Mouse (Mus musculus) cerebellum, adult 11-12 months (tissue): ENCODE results near the gene P2rx6.
"Not testable (repeated sequence)": the region's sequence is repeated elsewhere in the genome, so short reads cannot be mapped to it uniquely, and the experiment has no call there.

Experiments
- DNase-seq: peaks from one replicate; pipeline ENCODE4 v3.0.0; 2022

The P2rx6 gene

GRCm38 (mm10) chr16:17561751-17562208 lies at the start of gene P2rx6:
P2rx6 (plus strand) TSS chr16:17561885.
- DNase-seq: no peak

GRCm38 (mm10) chr16:17518910-17519309 lies 42.8 kb upstream of the P2rx6 start:
- no peak for DNase-seq

GRCm38 (mm10) chr16:17524156-17524555 lies 37.5 kb upstream of the P2rx6 start:
- DNase-seq: peak; percentile 9

DNA sequence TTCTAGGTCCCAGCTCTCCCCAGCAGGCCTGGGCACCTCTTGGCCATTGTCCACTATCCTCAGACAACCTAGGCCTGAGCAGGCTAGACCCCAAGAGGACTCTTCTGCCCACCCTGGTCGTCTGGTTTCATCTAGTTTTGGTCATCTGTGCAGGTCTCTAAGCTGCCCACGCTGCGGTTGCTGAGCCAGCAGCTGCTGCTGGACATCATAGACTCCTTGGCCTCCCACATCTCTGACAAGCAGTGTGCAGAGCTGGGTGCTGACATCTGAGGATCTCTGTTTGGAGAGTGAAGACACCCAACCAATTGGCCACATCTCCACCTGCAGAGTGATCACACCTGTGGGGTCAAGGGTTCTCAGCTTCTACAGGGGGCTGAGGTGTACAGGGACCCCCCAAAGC lies 36.2 kb upstream of the P2rx6 start:
- DNase-seq: peak; percentile 10

- no peak for DNase-seq
These were observed 35.5 kb upstream of the P2rx6 start for GRCm38 (mm10) chr16:17526223-17526622.

DNA sequence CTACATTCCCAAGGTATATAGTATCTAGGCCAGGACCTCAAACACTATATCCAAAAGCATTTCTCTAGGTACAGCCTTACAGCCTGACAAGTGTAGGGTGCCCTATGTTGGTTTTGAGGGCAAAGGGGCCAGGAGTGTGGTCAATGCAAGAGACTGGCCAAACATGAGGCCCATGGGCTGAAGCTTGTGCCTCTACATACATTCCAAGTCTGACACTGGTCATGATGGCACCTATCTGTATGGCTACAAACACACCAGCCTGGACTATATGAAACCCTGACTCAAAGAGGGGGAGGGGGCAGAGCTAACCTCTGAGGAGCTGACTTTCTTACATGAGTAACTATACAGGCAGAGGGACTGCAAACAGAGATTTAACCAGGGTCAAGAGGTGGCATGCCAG lies 34.1 kb upstream of the P2rx6 start:
- DNase-seq: peak; percentile 4

DNA sequence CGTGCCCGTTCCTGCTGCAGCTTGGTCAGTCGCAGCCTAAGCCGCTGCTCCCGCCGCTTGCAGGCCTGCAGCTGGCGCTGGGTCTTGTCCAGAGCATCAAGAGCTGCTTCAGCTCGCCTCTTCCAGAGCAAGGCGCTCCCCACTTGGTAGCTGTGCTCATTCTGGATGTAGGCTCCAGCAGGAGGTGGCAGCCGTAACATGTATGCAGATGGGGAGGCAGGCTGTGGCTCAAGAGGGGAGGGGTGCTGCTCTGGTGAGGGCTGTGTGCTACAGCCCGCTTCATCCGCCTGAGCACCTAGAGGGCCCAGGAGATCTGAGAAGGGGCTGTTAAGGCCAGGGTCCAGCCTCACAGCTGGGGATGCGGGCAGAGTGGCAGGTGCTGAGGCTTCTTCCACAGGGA lies 33.4 kb upstream of the P2rx6 start:
- DNase-seq: peak; percentile 28

GRCm38 (mm10) chr16:17529981-17530586 lies 31.6 kb upstream of the P2rx6 start:
- DNase-seq: no peak

GRCm38 (mm10) chr16:17530640-17531288 lies 30.9 kb upstream of the P2rx6 start, which contains the start of gene Thap7:
Thap7 (minus strand) TSS chr16:17531136.
- DNase-seq: peak; percentile 94

GRCm38 (mm10) chr16:17532271-17532670 lies 29.4 kb upstream of the P2rx6 start:
- no peak for DNase-seq

DNA sequence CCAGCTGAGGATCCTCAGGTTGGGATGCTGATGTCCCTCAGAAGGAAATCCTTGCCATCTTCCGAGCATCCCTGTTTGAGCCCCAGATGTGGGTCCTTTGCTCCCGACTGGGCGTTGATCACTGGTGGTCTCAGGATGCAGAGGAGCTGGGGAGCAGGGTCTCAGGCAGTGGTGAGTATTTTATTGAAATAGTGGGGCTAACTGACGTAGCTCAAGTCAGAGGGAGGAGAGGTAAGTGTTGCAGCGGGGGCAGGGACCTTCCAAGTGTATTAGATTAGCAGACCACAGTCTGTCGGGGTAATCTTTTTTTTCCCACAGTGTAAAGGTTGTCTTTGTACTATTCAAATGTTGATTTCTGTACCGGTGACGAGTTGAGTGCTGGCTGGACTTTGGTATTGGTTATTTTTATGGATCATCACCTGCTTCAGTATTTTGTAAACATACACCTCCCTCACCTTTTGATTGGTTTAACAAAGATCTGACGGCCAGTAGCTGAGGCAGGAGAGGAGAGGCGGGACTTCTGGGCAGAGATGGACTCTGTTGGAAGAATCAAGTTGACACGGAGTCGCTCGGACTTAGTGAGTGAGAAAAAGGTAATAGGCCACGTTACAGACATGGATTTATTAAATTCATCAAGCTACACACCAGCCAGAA lies 28.9 kb upstream of the P2rx6 start:
- DNase-seq: no peak

DNA sequence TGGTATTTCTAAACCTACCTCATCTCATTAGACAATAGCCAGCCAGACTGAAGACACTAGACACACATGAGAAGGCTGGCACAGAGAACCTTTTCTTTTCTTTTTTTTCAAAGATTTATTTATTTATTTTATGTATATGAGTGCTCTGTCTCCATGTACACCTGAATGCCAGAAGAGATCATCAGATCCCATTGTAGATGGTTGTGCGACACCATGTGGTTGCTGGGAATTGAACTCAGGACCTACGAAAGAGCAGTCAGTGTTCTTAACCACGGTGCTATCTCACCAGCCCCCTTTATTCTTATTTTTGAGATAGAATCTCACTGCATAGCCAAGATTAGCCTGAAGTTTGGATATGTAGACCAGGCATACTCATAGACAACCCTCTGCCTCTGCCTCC lies 25.1 kb upstream of the P2rx6 start:
- no peak for DNase-seq

GRCm38 (mm10) chr16:17542632-17543031 lies 19.1 kb upstream of the P2rx6 start:
- no peak for DNase-seq

GRCm38 (mm10) chr16:17552837-17553236 lies 8.8 kb upstream of the P2rx6 start:
- no peak for DNase-seq

DNA sequence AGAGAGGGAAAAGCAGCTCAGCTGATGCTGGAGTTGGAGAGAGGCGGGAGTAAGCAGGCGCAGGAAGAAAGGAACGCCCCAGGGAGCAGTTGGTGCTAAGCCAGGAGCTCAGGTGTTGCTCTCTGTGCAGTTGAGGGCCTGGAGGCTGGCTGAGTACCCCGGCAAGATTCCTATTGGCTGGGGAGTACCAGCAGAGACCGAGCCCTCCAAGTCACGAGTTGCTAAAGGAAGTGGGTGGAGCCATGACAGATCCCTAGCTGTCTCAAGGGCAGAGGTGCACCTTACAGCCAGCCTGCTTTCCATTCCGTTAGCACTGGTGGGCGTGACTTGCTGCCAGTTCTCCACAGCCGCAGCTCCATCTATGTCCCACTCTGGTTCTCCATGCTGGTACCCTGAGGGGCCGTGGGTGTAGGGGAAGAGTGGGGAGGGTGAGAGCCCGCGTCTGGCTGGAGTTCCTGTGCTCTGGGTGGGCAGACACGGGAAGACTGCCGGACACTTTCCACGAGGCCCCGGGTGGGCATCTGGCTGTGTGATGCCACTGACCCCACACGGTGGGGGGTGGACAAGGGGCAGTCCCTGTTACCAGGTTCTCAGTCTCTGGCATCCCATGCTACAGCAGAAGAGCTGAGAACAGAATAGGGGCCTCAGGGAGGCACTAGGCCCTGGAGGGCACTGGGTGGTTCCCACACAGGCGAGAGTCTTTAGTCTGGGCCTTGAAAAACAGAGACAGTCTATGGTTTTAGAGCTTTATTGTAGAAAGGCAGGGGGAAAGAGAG lies 7.6 kb upstream of the P2rx6 start:
- DNase-seq: no peak

- not testable (repeated sequence) for DNase-seq
These were observed 7.0 kb upstream of the P2rx6 start for GRCm38 (mm10) chr16:17554702-17555101.

DNA sequence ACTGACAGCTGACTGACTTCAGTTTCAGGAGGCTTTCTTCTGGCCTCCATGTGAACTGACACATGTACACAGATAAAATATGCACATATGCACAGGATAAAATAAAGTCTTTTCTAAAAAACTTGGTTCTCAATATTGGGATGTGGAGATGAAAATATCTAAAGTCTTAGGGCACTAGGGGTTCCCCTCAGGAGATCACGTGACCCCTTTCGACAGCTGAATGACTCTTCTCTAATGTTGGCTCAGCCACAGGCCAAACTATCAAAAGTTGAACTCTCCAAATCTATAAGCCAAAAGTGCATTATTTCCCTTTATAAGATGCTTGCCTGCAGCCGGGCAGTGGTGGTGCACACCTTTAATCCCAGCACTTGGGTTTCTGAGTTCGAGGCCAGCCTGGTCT lies 5.5 kb upstream of the P2rx6 start:
- no peak for DNase-seq

GRCm38 (mm10) chr16:17556907-17557306 lies 4.8 kb upstream of the P2rx6 start:
- DNase-seq: no peak

DNA sequence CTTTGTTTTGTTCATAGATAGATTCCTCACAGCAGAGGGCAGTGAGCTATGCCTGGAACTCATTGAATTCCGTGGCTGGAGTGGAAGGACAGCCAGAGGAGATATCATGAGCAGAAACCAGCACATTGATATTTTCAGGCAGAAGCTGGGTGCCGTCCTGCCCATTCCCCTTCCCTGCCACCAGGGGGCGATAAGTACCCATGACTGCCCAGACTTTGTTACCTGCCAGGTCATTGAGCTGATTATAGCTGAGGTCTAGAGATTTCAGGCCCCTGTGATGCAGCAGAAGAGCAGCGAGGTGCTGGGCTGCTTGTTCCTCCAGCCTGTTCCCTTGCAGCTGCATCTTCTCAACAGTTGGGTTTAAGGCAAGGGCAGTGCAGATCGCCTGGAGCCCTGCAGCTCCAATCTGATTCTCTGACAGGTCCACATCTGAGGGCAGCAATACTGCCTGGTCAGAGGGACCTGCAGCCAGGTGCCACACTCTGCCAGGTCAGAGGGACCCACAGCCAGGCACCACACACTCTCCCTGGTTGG lies 3.7 kb upstream of the P2rx6 start:
- peak; percentile 60 for DNase-seq

DNA sequence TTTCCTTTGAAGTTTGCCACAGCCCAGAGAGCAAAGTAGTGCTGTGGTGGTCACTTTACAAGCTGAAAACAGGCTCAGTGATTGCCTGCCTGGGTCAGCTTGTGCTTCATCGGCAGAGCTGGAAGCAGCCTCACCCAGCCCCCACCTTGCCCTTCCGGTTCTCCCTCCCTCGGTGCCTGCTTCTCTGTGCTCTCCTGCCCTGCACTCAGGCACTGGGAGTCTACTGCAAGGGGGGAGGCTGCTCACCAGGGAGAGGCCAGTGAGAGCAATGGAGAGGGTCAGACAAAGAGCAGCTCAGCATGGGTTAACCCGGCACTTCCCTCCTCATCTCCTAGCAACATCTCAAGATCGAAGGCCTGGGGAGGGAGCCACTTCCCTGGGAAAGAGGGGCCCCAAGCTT lies 2.9 kb upstream of the P2rx6 start:
- DNase-seq: no peak

DNA sequence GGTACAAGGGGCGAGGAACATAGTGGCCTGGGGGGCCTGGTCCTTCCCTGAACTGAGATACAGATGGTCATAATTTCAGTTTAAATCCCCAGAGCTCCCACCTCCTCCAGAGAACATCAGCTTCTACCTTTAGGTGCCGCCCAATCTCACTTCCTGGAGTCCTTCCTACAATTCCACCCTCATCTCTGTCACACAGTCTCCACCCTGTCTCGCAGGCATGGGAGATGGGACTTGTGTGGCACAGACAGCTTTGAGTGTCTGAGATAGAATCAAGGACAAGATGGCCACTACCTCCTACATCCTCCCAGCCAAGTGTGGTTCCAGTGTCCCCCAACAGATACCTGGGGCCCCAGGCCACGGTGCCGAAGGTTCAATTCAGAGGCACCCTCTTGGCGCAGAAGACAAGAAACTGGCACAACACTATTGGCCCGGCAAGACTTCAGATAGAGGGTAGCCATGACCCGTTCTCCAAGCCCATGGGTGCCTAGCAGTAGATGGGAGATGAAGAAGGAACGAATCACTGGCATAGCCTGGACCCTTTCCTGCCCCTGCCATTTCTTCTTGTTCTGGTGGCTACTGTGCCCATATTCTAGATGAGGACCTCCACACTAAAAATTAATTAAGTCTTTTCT lies 2.2 kb upstream of the P2rx6 start:
- DNase-seq: no peak

DNA sequence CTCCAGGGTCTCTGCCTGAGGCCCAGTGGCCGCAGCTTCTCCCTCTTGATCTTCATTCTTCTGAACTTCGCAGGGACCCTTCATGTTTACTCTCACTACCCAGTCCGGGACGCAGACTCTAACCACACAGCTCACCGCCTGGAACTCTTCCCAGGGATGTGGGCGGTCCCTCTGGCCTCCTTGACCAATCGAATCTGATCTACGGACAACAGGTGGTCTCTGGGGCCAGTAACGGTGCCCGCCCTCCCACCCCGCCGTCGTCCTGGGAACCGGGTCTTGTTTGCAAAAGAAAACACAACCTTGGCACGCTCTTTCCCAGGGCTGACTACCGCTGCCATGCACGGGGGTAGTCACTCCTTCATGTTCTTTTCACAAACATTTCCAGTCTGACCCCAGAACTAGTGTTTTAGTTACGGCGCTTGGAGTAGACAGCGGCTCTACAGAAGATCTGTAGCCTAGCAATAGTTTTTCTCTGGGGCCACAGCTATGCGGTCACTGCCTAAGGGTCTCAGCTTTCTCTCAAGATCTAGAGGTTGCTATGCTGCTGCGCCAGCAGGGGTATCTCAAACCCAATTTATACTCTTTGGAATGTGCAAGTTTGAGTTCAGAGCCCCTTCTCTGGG lies 446 bp upstream of the P2rx6 start, which contains the start of gene Lrrc74b:
Gene Lrrc74b (minus strand): TSS at position 120 of the 623 bp plus-strand sequence.
- no peak for DNase-seq
